Mouse (Mus musculus) liver, embryonic 15.5 days (tissue): ENCODE data around the gene Cyp17a1. TPM values are rescaled to one million over a fixed set of nuclear protein-coding genes. Genes with fewer than 3 reads are reported as not detected.
A peak's percentile ranks its signal among the peaks of the same experiment; 100 is the strongest.

Source experiments
- ATAC-seq: fragments of 200-750 bp; cut with Nextera tagmentation; 2 replicates; pipeline ENCODE4 v1.8.0; 2017; ENCODE audit warnings: moderate number of reproducible peaks, mild to moderate bottlenecking, moderate library complexity; ENCODE audit not compliant: insufficient read depth
- H3K27ac ChIP-seq: fragments of 300-500 bp; sonication (generic); replicated peaks from 2 replicates; pipeline ENCODE4 v1.5.1; 2015; ENCODE audit warnings: mild to moderate bottlenecking, inconsistent platforms
- H3K27me3 ChIP-seq: fragments of 300-500 bp; sonication (generic); 2 replicates; pipeline ENCODE4 v1.6.1; 2015; ENCODE audit warnings: mild to moderate bottlenecking, inconsistent platforms
- H3K36me3 ChIP-seq: fragments of 300-500 bp; sonication (generic); replicated peaks from 2 replicates; pipeline ENCODE4 v1.6.1; 2015; ENCODE audit warnings: moderate library complexity, mild to moderate bottlenecking, inconsistent platforms
- H3K4me1 ChIP-seq: fragments of 300-500 bp; sonication (generic); replicated peaks from 2 replicates; pipeline ENCODE4 v1.6.1; 2015; ENCODE audit warnings: inconsistent platforms
- H3K4me2 ChIP-seq: fragments of 300-500 bp; sonication (generic); 2 replicates; pipeline ENCODE4 v1.6.1; 2015; ENCODE audit warnings: moderate library complexity, mild to moderate bottlenecking, inconsistent platforms
- H3K4me3 ChIP-seq: fragments of 300-500 bp; sonication (generic); replicated peaks from 2 replicates; pipeline ENCODE4 v1.5.1; 2015; ENCODE audit warnings: mild to moderate bottlenecking, inconsistent platforms
- H3K9ac ChIP-seq: fragments of 300-500 bp; sonication (generic); 2 replicates; pipeline ENCODE4 v1.6.1; 2015; ENCODE audit warnings: moderate library complexity, mild to moderate bottlenecking, inconsistent platforms
- H3K9me3 ChIP-seq: fragments of 300-500 bp; sonication (generic); replicated peaks from 2 replicates; pipeline ENCODE4 v1.6.1; 2016; ENCODE audit warnings: inconsistent platforms
- WGBS: fragments of 180-500 bp; shearing (Covaris S2); methylation state at CpG from one replicate; pipeline ENCODE4 v1.1.7; 2015; ENCODE audit warnings: mixed read lengths; ENCODE audit not compliant: insufficient replicate concordance; 5-methylcytosine and 5-hydroxymethylcytosine counted together
- polyA plus RNA-seq: library from polyadenylated mRNA; unstranded; fragments of >200 nt; fragmentation: Nextera tagmentation; extraction: Ambion mirVana; gene quantifications from 2 replicates; pipeline ENCODE4 v1.2.1, GENCODE M21; 2015

Cyp17a1 gene
- polyA plus RNA-seq, 1 experiment from 2014 or later, result 1.8 TPM

DNA sequence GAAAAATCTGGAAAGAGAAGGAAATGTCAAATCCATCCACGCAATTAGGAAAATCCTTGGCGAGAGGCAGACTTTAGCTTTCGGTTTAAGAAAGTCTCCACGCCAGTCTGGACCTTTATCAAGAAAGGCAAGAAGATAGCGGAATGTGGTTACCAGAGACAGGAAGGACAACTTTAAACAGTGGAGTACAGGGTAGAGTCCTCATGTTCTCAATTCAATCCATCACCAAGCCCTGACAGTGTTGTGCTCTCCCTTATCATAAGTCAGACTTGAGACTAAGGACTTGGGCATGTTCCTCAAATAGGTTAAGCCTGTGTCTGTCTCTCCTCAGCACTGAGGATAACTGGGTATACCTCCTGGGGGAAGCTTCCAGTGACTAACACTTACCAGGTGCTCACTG is 3.2 kb downstream of the Cyp17a1 start:
- Histone ChIP-seq H3K27me3 (peaks cover 33% of the 10 kb centered on the region; the same call in 1 of the 2 replicates), H3K27ac (no peak overlapping the region), H3K9me3 (no peaks in the 10 kb centered on the region), H3K4me3 (no peak overlapping the region), H3K4me2 (no peak overlapping the region), H3K4me1 (peaks cover 26% of the 10 kb centered on the region), H3K9ac (no peak overlapping the region), H3K36me3 (no peaks in the 10 kb centered on the region)
- ATAC-seq, result no peak
- WGBS, result 25% methylated on average over 5 of the region's 5 CpGs

DNA sequence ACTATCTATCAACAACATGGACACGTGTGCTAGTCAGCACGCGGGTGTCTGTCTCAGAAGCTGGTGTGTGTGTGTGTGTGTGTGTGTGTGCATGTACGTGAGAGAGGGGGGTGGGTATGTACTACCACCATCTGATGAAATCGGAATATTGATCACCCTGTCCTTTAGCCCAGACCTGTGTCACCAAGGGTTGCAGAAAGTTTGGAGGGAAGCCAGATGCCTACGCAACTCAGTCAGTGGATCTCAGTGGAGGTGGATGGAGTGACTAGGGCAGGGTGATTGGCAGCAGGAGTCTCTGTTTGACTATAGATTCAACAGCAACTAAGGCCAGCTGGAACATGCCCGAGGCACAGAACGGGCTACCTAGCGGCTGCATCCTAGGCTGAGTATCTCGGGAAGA is 4.7 kb downstream of the Cyp17a1 start:
- Histone ChIP-seq H3K4me3 (no peak overlapping the region), H3K4me2 (no peak overlapping the region), H3K9me3 (no peaks in the 10 kb centered on the region), H3K9ac (no peak overlapping the region), H3K36me3 (no peaks in the 10 kb centered on the region), H3K27ac (peak overlapping the region; percentile 60), H3K4me1 (peaks cover 26% of the 10 kb centered on the region), H3K27me3 (peaks cover 33% of the 10 kb centered on the region; the same call in 1 of the 2 replicates)
- 61% methylated on average over 10 of the region's 10 CpGs for WGBS
- ATAC-seq, result peak; percentile 75

DNA sequence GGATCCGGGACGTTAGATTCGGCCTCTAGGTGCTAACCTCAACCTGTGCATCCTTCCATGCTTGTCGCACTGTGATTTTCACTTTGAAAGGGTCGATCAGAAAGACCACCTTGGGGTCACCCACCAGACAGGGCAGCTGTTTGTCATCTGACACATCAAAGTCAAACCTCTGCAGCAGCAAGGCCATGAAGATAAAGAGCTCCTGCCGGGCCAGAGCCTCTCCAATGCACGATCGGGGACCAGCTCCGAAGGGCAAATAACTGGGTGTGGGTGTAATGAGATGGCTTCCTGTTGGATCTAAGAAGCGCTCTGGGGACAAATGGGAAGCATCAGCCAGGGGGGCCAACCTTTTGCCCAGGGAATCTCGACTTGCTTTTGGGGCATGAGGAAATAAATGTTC is 5.7 kb downstream of the Cyp17a1 start:
- Histone ChIP-seq H3K4me2 (0 out of 2 replicates have a peak overlapping the region, but pooled peaks have one; percentile 3), H3K27ac (peak overlapping the region; percentile 51; the same call in 1 of the 2 replicates), H3K4me1 (peaks cover 26% of the 10 kb centered on the region), H3K9me3 (no peaks in the 10 kb centered on the region), H3K36me3 (no peaks in the 10 kb centered on the region), H3K9ac (no peak overlapping the region), H3K27me3 (peaks cover 27% of the 10 kb centered on the region; the same call in 1 of the 2 replicates), H3K4me3 (no peak overlapping the region)
- 47% methylated on average over 11 of the region's 11 CpGs for WGBS
- no peak for ATAC-seq

DNA sequence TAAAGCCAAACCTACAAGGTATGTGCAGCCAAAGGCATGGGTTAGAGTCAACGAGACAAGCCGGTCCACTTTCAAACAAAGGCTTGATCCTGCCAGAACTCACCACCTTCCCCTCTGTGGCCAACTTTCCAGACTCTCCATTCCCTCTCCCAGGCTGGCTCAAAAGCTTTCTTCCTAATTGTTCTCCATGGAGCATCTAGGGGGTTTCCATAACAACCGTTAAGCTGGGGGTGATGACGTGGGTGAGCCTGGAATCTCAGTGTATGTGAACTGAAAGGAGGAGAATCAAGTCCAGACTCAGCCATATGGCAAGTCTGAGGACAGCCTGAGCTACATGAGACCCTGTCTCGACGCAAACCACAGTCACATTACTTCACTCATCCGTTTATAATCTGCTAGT is 7.5 kb downstream of the Cyp17a1 start:
- H3K4me1 ChIP-seq, result peaks cover 29% of the 10 kb centered on the region
- H3K4me2 ChIP-seq, result no peak overlapping the region
- no peak overlapping the region for H3K4me3 ChIP-seq
- H3K27ac ChIP-seq, result no peak overlapping the region
- WGBS, result 52% methylated on average over 7 of the region's 7 CpGs
- no peak for ATAC-seq
- H3K27me3 ChIP-seq, result peaks cover 15% of the 10 kb centered on the region; the same call in 1 of the 2 replicates
- H3K9me3 ChIP-seq, result no peaks in the 10 kb centered on the region
- H3K9ac ChIP-seq, result no peak overlapping the region
- no peaks in the 10 kb centered on the region for H3K36me3 ChIP-seq

DNA sequence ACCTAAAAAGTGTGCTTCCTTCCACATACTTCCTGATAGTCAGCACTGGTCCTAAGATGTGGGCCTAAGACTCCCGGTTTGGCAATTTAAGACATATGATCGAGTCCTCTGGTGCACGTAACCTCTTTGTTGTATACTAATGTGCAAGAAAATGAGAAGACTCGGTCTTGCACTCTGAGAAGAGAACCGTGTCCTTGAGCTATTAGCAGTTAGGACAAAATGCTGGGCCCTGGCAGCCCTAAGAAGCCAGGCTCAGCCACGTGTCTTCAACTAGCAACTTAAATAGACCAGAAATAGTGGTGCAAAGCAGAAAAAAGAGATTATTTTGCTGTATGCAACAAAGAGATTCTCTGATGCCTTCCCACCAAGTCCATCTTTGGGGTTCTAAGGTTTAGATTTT is 10.2 kb downstream of the Cyp17a1 start:
- Histone ChIP-seq H3K9ac (no peak overlapping the region), H3K9me3 (no peaks in the 10 kb centered on the region), H3K4me3 (no peak overlapping the region), H3K36me3 (no peaks in the 10 kb centered on the region), H3K27me3 (0 out of 2 replicates have a peak, but pooled peaks cover 8% of the 10 kb centered on the region), H3K27ac (peak overlapping the region; percentile 38; the same call in 1 of the 2 replicates), H3K4me2 (no peak overlapping the region), H3K4me1 (peaks cover 36% of the 10 kb centered on the region)
- WGBS, result 60% methylated on average over 6 of the region's 6 CpGs
- no peak for ATAC-seq

DNA sequence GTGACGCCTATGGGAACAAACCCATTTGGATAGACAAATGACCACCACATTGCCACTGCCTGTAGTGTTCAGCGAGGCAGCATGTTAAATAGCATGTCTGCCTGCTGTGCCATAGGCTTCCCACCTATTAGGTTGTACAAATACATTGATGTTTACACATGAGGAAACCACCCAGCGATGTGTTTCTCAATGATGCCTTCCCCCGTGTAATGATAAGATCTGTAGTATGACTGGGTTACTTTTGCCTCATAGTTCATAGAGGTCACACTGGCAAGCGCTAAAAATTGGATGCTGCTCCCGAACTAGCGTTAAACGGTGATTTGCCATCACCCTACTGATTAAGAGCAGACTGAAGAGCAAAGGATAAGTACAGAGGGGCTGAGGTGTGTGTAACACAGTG is 10.8 kb downstream of the Cyp17a1 start:
- Histone ChIP-seq H3K27me3 (0 out of 2 replicates have a peak, but pooled peaks cover 2% of the 10 kb centered on the region), H3K27ac (peak overlapping the region; percentile 38; the same call in 1 of the 2 replicates), H3K36me3 (peaks cover 1% of the 10 kb centered on the region; the same call in 1 of the 2 replicates), H3K4me3 (no peak overlapping the region), H3K4me2 (no peak overlapping the region), H3K9me3 (no peaks in the 10 kb centered on the region), H3K4me1 (peaks cover 36% of the 10 kb centered on the region), H3K9ac (no peak overlapping the region)
- WGBS, result 51% methylated on average over 8 of the region's 8 CpGs
- ATAC-seq, result peak; percentile 35; the same call in 1 of the 2 replicates

DNA sequence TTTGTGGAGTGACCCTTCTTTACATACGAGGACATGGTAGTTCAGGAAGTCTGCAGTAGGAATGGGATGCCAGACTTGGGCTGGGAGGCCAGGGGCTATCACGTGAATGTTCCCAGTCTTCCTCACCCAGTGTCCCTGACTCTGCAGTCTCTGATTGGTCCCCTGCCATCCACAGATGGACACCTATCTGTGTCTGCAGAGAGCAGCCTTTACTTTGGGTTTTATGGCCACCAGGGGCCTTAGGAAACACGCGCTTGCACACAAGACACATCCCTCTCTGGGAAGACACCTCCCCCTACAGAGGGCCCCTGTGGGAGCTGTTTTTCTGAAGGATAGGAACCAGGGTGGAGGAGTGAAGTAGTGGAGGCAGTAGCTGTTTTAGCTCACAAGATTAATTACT is 11.5 kb downstream of the Cyp17a1 start:
- peaks cover 8% of the 10 kb centered on the region for H3K36me3 ChIP-seq
- H3K4me2 ChIP-seq, result no peak overlapping the region
- peaks cover 36% of the 10 kb centered on the region for H3K4me1 ChIP-seq
- no peaks in the 10 kb centered on the region for H3K27me3 ChIP-seq
- no peaks in the 10 kb centered on the region for H3K9me3 ChIP-seq
- WGBS, result 44% methylated on average over 4 of the region's 4 CpGs
- H3K4me3 ChIP-seq, result no peak overlapping the region
- H3K9ac ChIP-seq, result no peak overlapping the region
- no peak overlapping the region for H3K27ac ChIP-seq
- ATAC-seq, result no peak

DNA sequence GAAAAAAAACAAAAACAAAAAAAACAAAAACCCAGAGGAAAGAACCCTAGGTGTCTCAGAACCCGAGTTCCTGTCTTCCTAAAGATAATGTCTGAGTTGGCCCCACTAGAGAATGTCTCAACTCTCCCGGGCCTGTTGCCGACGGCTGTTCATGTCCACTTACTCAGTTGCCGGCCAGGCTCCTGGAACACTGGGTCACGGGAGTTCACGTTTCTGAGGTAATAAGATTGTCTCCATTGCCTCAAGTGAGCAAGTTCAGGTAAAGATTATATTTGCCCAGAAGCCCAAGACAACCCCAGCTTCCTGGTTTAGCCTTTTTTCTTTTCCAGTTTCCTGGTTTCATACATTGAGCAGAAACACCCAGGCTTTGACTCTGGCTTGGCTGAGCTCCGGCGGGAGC is 14.1 kb downstream of the Cyp17a1 start:
- Histone ChIP-seq H3K9me3 (no peaks in the 10 kb centered on the region), H3K4me1 (peaks cover 32% of the 10 kb centered on the region), H3K4me3 (no peak overlapping the region), H3K4me2 (no peak overlapping the region), H3K27ac (no peak overlapping the region), H3K9ac (no peak overlapping the region), H3K36me3 (peaks cover 35% of the 10 kb centered on the region), H3K27me3 (no peaks in the 10 kb centered on the region)
- 74% methylated on average over 9 of the region's 9 CpGs for WGBS
- ATAC-seq, result no peak

DNA sequence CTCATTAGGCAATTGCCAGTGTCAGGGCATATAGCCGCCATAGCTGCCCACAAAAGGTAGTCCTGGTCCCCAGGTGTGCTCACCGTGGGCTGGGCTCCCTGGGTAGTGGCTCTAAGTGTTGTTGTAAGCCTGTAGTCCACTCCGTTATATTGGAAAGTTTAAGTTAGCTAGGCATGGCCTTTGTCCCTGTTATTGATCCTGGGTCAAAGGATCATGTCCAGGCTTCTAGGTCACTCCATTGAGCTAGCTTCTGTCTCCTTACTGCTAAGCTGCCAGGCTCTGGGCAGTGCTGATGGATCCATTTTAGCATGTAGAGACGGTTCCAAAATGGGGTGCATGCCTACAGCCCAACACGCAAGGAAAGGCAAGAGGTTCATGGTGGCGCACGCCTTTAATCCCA is 14.6 kb downstream of the Cyp17a1 start:
- Histone ChIP-seq H3K4me1 (peaks cover 32% of the 10 kb centered on the region), H3K36me3 (peaks cover 40% of the 10 kb centered on the region), H3K4me2 (no peak overlapping the region), H3K27me3 (no peaks in the 10 kb centered on the region), H3K9ac (no peak overlapping the region), H3K4me3 (no peak overlapping the region), H3K9me3 (no peaks in the 10 kb centered on the region), H3K27ac (no peak overlapping the region)
- 78% methylated on average over 7 of the region's 7 CpGs for WGBS
- ATAC-seq, result 0 out of 2 replicates have a peak, but pooled peaks have one; percentile 41

DNA sequence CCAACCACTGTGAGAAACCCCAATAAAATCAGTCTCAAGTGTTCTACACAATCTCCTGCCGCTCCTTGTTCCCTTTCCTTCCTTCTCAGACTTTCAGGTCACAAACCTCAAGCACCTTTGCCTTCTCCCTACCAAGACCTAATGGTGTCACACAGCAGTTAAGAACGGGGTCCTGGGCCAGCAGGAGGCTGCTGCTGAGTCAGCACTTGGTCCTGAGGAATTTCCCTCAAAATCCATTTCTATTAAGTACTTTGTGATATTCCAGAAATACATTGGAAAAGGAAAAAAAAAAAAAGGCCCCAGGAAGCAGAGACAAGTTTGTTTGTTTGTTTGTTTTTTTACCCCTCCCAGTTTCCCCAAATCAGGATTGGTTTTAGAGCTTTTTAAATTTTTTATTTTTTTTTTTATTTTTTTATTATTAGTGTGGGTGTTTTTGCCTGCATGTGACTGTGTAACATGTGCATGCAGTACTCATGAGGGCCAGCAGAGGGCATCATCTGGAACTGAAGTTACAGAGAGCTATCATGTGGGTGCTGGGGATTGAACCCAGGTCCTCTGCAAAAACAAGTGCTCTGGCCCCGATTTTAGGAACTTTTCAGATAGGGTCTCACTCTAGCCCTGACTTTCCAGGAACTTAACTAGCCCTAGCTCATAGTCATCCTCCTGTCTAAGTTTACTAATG is 15.5 kb downstream of the Cyp17a1 start:
- Histone ChIP-seq H3K36me3 (peaks cover 47% of the 10 kb centered on the region), H3K27me3 (no peaks in the 10 kb centered on the region), H3K4me2 (no peak overlapping the region), H3K4me3 (no peak overlapping the region), H3K4me1 (peaks cover 29% of the 10 kb centered on the region), H3K27ac (no peak overlapping the region), H3K9me3 (no peaks in the 10 kb centered on the region), H3K9ac (no peak overlapping the region)
- no peak for ATAC-seq
- 74% methylated on average over 3 of the region's 3 CpGs for WGBS

DNA sequence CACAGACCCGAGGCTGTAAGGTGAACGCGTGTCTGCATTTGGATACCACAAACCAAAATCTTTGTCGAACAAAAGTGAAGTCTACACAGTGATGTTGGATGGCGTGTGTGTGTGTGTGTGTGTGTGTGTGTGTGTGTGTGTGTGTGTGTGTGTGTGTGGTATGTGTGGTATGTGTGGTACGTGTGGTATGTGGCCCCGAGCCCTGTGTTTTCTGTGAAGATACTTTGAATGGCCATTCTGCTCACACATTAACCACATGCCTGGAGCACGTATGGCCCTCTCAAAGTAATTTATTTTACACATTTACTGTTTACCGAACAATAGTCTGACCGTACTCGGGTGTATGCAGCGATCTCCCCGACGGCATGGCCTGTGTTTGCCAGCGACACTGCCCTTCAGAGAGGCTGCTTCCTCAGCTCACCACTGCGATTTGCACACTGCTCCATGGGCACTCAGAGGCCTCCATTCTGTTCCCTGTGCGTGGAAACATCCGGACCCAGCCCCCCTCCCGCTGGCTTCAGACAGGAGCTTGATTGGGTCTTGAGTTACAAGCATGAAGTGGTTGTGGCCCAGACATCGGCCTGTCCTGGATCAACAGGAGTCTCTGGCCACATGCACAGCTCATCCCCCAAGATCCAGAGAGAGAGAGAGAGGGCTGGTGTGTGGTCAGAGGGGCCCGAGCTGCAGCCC is 16.7 kb downstream of the Cyp17a1 start:
- peaks cover 19% of the 10 kb centered on the region for H3K4me1 ChIP-seq
- no peak overlapping the region for H3K27ac ChIP-seq
- no peak overlapping the region for H3K9ac ChIP-seq
- peaks cover 56% of the 10 kb centered on the region for H3K36me3 ChIP-seq
- 82% methylated on average over 21 of the region's 21 CpGs for WGBS
- ATAC-seq, result no peak
- no peak overlapping the region for H3K4me3 ChIP-seq
- H3K4me2 ChIP-seq, result no peak overlapping the region
- H3K9me3 ChIP-seq, result no peaks in the 10 kb centered on the region
- H3K27me3 ChIP-seq, result no peaks in the 10 kb centered on the region
